23 mouse cellular contexts compared by ENCODE assay signal in genomic region chr1:88656096-88656480, GRCm38 (mm10). TPM values are rescaled to one million over a fixed set of nuclear protein-coding genes. Genes with fewer than 3 reads are reported as not detected.
A peak's percentile ranks its signal among the peaks of the same experiment; 100 is the strongest.
DNase-seq lines count a peak whose midpoint lies in the region; ATAC-seq and TF ChIP-seq lines count a peak whose summit lies in the region.
"Had no signal": no experiment of that assay in that cellular context is flagged by ENCODE, and none has a peak within 500 bp of the region (broad histone marks: within the 10 kb centered on the region; RNA-seq: fewer than 3 reads in every experiment).

No protein-coding gene starts in this region.

- no peak overlapping the region for H3K27ac ChIP-seq in midbrain, embryonic 15.5 days
- H3K27ac ChIP-seq in kidney, adult 2 months (ENCODE audit: insufficient read depth, low read depth, low read length), result no peak overlapping the region
- H3K27ac ChIP-seq: forebrain, embryonic 15.5 days; heart, adult 2 months; limb, embryonic 10.5 days; midbrain, embryonic 12.5 days; neural tube, embryonic 15.5 days had no signal

- H3K9ac ChIP-seq in midbrain, embryonic 15.5 days, result no peak overlapping the region
- H3K9ac ChIP-seq: forebrain, embryonic 15.5 days; heart, embryonic 15.5 days; lung, embryonic 14.5 days; midbrain, embryonic 12.5 days; neural tube, embryonic 15.5 days had no signal

- H3K4me2 ChIP-seq in midbrain, embryonic 15.5 days, result no peak overlapping the region
- H3K4me2 ChIP-seq: forebrain, embryonic 15.5 days; heart, embryonic 15.5 days; liver, embryonic 11.5 days; lung, embryonic 14.5 days; midbrain, embryonic 12.5 days; neural tube, embryonic 15.5 days had no signal

- no peak for TF ChIP-seq CTCF in kidney, adult 2 months (conservative IDR thresholded peaks at IDR 0.05; ENCODE audit: insufficient read depth, insufficient read length, low read depth, low read length)

- no peaks in the 10 kb centered on the region for H3K4me1 ChIP-seq in midbrain, embryonic 15.5 days
- no peaks in the 10 kb centered on the region for H3K4me1 ChIP-seq in kidney, adult 2 months (ENCODE audit: control insufficient read depth, insufficient read depth, low read length)
- H3K4me1 ChIP-seq: limb, embryonic 10.5 days; neural tube, embryonic 15.5 days had no signal

- no peak for TF ChIP-seq POLR2A in kidney, adult 2 months (IDR thresholded peaks at IDR 0.05; ENCODE audit: low read depth, low read length)

- WGBS in midbrain, embryonic 15.5 days, result 78% methylated on average over 5 of the region's 5 CpGs
- 85% methylated on average over 5 of the region's 5 CpGs for WGBS in kidney, adult 2 months

- no peak overlapping the region for H3K4me3 ChIP-seq in midbrain, embryonic 15.5 days
- no peak overlapping the region for H3K4me3 ChIP-seq in kidney, adult 2 months (ENCODE audit: insufficient read depth, low read depth, low read length)
- H3K4me3 ChIP-seq: erythroblast, embryonic 14.5 days; forebrain, embryonic 15.5 days; heart, adult 2 months; heart, embryonic 15.5 days; limb, embryonic 10.5 days; midbrain, embryonic 12.5 days; neural tube, embryonic 15.5 days had no signal

- peak; percentile 17 for DNase-seq in lung, postnatal 36 days
- DNase-seq in lung, adult 18-20 months, result no peak
- DNase-seq in thymus, postnatal 25 days, result peak; percentile 48
- DNase-seq in thymus, adult 18-20 months, result no peak
- DNase-seq in frontal cortex, adult 2 months (ENCODE audit: extremely low spot score in 1 of 2, low spot score in 1 of 2), result peak; percentile 33 to 41
- DNase-seq in heart, adult 18-20 months, result no peak
- no peak for DNase-seq in kidney, adult 2 months
- DNase-seq: adrenal gland, adult 2 months; B cell, adult 2 months; cerebellum, adult 11-12 months; cerebellum, postnatal 25 days; heart, adult 2 months; kidney, adult 9 months; lung, embryonic 14.5 days had no signal

- ATAC-seq in midbrain, embryonic 15.5 days (replicated peaks), result no peak
- ATAC-seq: forebrain, embryonic 15.5 days; inflammation-experienced regulatory T-cells, adult 6 months had no signal

- H3K36me3 ChIP-seq in midbrain, embryonic 15.5 days (replicated peaks), result no peaks in the 10 kb centered on the region
- no peaks in the 10 kb centered on the region for H3K36me3 ChIP-seq in kidney, adult 2 months (ENCODE audit: control insufficient read depth, insufficient read depth, low read length)
- H3K36me3 ChIP-seq: forebrain, embryonic 15.5 days; heart, embryonic 15.5 days; limb, embryonic 10.5 days; midbrain, embryonic 12.5 days; neural tube, embryonic 15.5 days had no signal

- H3K27me3 ChIP-seq in midbrain, embryonic 15.5 days (replicated peaks), result no peaks in the 10 kb centered on the region
- H3K27me3 ChIP-seq in kidney, adult 2 months (replicated peaks; ENCODE audit: control insufficient read depth, insufficient read depth, low read length), result no peaks in the 10 kb centered on the region
- H3K27me3 ChIP-seq: forebrain, embryonic 15.5 days; heart, embryonic 15.5 days; midbrain, embryonic 12.5 days; neural tube, embryonic 15.5 days had no signal

- no peaks in the 10 kb centered on the region for H3K9me3 ChIP-seq in midbrain, embryonic 15.5 days
- H3K9me3 ChIP-seq: forebrain, embryonic 15.5 days; heart, embryonic 15.5 days; limb, embryonic 10.5 days; midbrain, embryonic 12.5 days; neural tube, embryonic 15.5 days had no signal

RNA-seq across cellular contexts. Expression of gene Arl4c, which starts 45.9 kb away (rescaled TPM):
- 19.9 and 22.6 TPM in 2 replicates for polyA plus RNA-seq in frontal cortex, adult 2 months (2012; rRNA removed)
- total RNA-seq in heart, adult 18-20 months (2021), result 1 to 10 TPM; 4.7 to 5.5 TPM
- polyA plus RNA-seq in midbrain, embryonic 15.5 days (2015; fragmentation: Nextera tagmentation; extraction: Ambion mirVana), result 55.3 and 55.6 TPM in 2 replicates
- 3.9 and 6.1 TPM in 2 replicates for polyA plus RNA-seq in kidney, adult 2 months (2012; rRNA removed)

Comparison
In these comparisons a context has a peak if more than half of its experiments do, and no peak if none do; other contexts are left out.
1. DNase-seq: peak in lung, postnatal 36 days (single experiment), thymus, postnatal 25 days (single experiment) and frontal cortex, adult 2 months (2 of 2); none in lung, adult 18-20 months (0 of 2), thymus, adult 18-20 months (0 of 2), heart, adult 18-20 months (0 of 2) and kidney, adult 2 months (single experiment).